Mouse (Mus musculus) brown adipose tissue, adult 24 weeks (tissue): Measurements from ENCODE around the gene Tnfsf8. TPM values are rescaled to one million over a fixed set of nuclear protein-coding genes. Genes with fewer than 3 reads are reported as not detected.

ENCODE experiments used
- H3K27ac ChIP-seq: fragments of 200-500 bp; replicated peaks from 2 replicates; pipeline ENCODE4 v1.5.1; 2012; ENCODE audit warnings: low read depth, mild to moderate bottlenecking, low read length
- H3K4me1 ChIP-seq: fragments of 200-500 bp; 2 replicates; pipeline ENCODE4 v1.6.1; 2012; ENCODE audit warnings: low read length, mixed read lengths; ENCODE audit not compliant: control insufficient read depth, insufficient read depth, insufficient read length
- H3K4me3 ChIP-seq: fragments of 200-500 bp; 2 replicates; pipeline ENCODE4 v1.5.1; 2012; ENCODE audit warnings: low read depth, mild to moderate bottlenecking, low read length, moderate library complexity; ENCODE audit not compliant: insufficient read depth
- polyA plus RNA-seq: library from polyadenylated mRNA; stranded (reverse); fragments of >200 nt; gene quantifications from 2 replicates; pipeline ENCODE4 v1.2.4, GENCODE M21; 2012; ENCODE audit not compliant: missing spikeins, insufficient read depth, insufficient read length

Gene Tnfsf8
- polyA plus RNA-seq, 1 experiment, result not detected

DNA sequence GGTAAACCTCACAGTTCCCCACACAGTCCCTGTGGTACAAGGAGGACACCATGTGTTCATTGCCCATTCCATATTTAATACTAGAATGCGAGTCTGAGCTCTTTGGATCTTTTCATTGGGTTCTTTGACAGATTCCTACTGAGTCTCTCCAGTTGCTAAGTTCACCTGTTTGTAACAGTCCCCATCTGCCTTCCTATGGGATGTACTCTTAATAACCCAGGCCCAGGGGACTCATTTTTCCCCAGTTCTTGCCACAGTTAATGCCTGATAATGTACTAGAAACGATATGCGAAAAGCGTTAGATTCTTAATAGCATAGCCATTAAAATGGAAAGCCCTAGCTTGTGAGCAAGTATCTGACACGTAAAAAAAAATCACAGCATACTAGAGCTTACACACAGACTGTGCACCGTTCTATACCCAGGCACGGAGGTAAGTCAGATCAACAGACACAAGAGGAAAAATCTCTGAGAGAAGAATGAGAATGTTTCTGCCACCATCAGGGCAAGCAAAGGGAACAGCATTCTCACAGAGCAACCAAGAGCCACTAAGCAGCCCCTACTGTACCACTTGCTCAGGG is 2.4 kb downstream of the Tnfsf8 start:
- no peak overlapping the region for H3K27ac ChIP-seq
- peaks cover 10% of the 10 kb centered on the region; the same call in 1 of the 2 replicates for H3K4me1 ChIP-seq
- no peak overlapping the region for H3K4me3 ChIP-seq

DNA sequence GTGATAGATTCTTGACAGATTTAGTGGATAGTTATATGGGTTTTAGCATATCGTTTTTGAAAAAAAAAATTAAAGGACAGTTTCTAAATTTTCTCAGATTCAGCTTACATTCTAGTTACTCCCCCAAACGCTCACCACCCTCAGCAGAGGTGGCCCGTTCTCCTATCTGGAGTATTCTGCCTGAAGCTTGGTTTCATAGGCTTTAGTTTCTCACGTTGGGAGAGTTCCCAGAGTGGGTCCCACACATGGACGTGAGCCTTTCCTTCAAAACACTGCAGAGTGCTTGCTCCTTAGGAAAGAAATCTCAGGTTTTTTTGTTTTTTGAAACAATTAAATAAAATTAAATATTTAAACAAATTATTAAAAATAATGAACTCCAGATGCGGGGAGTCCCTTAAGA is 4.4 kb downstream of the Tnfsf8 start:
- H3K4me3 ChIP-seq, result no peak overlapping the region
- H3K27ac ChIP-seq, result no peak overlapping the region
- H3K4me1 ChIP-seq, result 0 out of 2 replicates have a peak, but pooled peaks cover 1% of the 10 kb centered on the region

DNA sequence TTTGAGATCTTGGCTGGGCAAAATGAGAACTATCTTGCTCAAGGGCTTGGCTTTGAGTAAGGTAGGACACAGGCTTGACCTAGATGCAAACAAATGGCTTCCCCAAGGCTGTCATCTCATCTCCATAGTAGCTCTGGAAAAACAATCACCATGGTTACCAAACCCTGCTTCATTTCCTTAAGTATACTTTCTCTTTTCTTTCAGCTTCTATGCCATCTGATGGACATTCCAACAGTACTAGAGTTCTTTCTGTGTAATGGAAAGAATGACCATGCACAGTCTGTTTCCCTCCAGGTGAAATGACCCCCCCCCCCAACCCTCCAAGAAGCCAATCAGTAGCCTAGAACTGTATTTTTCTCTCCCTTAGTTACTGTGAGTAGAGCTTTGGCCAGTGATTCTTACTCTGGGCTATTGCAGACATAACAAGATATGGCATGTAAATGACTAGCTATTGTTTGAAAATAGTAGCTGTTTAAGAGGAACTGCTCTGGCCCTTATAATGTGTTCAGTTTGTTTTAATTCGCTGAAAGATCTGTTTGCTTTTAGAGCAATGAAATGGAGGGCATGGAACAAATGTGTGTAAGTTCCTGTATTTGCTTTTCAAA is 7.3 kb downstream of the Tnfsf8 start:
- Histone ChIP-seq H3K4me3 (no peak overlapping the region), H3K27ac (no peak overlapping the region), H3K4me1 (no peaks in the 10 kb centered on the region)

DNA sequence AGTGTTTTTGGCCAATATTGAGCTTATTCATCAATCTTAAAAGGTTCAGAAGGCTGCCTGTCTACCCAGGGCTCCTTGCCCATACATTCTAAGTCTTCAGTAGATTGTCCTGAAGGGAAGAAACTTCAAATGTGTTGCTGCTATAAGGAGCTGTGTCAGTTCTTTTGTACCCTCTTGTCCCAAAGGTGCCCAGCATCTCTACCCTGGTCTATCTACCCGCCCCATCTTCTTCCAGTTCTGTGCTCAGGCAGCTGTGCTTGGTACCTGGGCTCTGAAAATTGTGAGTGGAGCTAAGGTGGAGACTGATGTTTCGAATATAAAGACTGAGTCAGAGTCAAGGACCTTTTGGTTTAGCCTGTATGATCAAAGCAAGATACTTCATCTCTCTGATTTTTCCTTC is 11.1 kb downstream of the Tnfsf8 start:
- H3K4me3 ChIP-seq, result no peak overlapping the region
- no peak overlapping the region for H3K27ac ChIP-seq
- H3K4me1 ChIP-seq, result no peaks in the 10 kb centered on the region

DNA sequence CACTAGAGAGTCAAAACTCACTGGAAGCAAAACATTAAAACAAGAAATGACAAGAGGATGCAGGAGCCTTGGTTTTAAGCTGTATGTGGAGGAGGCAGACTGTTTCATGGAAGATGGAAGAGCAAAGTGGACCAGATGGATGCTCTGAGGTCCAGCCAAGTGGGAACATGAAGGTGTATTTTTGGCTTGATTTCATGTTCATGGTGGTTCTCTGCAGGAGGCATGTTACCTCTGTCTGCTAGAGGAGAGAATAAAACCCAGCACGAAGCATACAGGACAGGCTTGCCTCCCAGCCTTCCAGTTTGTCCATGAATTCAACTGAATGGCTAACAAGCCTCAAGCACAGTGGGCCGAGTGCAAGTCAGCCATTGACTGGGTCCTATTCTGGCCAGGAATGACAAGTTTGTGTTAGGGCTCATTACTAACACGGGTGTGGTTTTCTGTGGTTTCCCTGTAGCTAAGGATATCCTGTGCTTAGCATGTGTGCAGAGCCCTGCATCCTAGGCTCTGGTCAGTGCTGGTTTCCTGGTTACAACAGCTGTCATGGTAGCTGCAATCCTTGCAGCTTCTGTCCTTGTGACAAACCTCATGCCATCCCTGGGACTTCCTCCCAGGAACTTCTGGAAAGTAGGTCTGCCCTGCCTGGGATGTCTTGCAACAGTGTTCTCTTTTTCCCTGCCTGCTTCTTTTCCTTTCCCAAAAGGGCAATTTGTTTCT is 14.1 kb downstream of the Tnfsf8 start:
- Histone ChIP-seq H3K4me1 (no peaks in the 10 kb centered on the region), H3K4me3 (no peak overlapping the region), H3K27ac (no peak overlapping the region)

DNA sequence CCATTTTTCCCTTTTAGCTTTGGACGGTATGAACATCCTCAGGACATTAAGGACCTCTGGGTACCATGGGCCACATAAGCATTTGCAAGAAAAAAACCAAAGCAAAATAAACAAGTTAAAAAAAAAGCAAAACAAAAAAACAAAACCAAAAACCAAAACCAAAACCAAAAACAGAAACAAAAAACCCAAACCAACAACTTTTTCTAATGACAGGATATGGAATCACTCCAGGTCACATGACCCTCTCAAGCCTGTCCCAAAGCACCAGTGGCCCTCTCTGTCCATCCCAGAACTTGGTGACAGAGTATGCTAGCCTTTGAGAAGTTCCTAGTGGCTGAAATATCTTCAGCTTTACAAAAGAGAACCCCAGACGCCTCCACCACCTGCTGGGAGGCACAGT is 15.4 kb downstream of the Tnfsf8 start:
- no peak overlapping the region for H3K27ac ChIP-seq
- H3K4me1 ChIP-seq, result no peaks in the 10 kb centered on the region
- no peak overlapping the region for H3K4me3 ChIP-seq

DNA sequence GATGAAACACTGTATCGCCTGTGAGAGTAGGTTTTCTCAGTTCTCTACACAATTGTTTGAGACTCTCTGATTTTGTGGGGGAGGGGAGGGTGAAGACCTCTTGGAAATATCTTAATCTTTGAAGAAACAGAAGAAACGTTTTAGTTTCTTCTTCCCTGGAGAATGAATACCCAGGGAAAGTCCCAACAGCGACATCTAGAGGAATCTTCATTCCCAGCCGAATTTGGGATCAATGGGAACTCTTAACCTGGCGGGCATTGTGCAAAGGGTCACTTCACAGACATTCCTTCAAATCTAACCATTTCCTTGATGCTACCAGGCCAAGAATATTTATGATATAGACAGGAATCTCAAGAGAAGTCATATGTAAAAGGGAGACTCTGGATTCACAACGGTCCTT is 17.2 kb downstream of the Tnfsf8 start:
- Histone ChIP-seq H3K4me3 (no peak overlapping the region), H3K4me1 (no peaks in the 10 kb centered on the region), H3K27ac (no peak overlapping the region)

DNA sequence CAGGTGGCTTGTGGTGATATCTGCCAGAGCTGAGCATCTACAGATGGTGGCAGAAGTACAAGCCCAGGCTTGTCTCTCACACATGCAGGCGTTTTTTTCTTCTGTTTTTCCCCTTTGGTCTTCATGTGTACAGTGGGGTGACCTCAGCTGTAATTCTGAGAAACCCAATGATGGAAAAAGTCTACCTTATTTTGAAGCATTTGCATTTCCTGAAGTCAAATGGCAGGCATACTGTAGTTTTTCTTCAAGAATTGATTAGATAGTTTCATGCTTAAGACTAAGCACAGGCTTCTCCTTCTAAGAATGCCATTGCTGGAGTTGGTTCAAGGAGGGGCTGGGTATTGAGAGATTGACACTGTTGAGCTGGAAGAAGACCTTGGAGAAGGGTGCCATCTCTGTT is 18.9 kb downstream of the Tnfsf8 start:
- Histone ChIP-seq H3K27ac (no peak overlapping the region), H3K4me1 (no peaks in the 10 kb centered on the region), H3K4me3 (no peak overlapping the region)

DNA sequence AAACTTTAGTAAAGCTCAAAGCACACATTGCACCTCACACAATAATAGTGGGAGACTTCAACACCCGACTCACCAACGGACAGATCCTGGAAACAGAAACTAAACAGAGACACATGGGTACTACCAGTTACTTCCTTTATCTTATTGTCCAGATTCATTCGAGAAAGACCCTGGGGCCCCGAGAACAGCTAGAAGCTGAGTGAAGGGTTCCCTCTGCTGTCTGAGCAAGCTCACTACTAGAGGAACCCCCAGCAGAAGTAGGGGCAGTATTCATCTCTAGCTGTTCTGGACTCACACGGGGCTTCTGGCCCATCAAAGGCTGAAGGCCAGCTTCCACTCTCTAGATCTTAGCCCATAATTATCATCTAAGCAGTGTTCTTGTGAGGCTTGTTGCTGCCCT is 20.7 kb downstream of the Tnfsf8 start:
- no peak overlapping the region for H3K4me3 ChIP-seq
- H3K27ac ChIP-seq, result no peak overlapping the region
- no peaks in the 10 kb centered on the region for H3K4me1 ChIP-seq

DNA sequence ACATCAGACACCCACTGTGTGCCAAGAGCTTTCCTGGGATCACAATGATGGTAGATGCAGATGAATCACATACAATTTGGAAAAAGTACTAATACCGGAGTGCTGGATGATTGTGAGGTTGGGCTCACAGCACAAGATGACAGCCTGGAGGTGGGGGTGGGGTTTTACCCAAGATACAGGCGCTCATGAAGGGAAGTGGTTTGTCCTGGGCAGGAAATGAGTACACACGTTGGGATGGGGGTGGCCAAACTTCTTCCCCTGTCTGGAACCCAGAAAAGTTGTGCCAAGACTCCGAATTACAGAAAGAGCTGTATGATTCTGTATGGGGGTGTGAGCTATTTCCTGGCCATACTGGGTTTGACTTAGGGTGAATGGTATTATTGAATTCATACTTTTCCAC is 38.0 kb downstream of the Tnfsf8 start:
- Histone ChIP-seq H3K4me3 (no peak overlapping the region), H3K4me1 (no peaks in the 10 kb centered on the region), H3K27ac (no peak overlapping the region)

DNA sequence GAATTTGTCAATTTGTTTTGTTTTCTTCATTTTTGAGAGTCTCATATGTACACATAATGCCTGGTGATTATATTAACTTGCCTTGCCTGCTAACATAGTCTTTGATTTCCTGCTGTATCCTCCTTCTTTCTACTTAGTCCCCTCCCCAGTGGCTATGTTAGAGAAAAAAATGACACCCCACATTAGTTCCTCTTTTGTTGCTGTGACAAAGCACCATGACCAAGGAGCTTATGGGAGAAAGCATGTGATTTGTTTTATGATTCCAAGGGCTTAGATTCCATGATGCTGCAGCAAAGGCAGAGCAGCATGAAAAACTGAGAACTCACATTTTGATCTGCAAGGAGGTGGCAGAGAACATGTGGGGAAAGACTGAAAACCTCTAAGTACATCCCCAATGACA is 43.6 kb downstream of the Tnfsf8 start:
- Histone ChIP-seq H3K4me1 (no peaks in the 10 kb centered on the region), H3K27ac (no peak overlapping the region), H3K4me3 (no peak overlapping the region)

DNA sequence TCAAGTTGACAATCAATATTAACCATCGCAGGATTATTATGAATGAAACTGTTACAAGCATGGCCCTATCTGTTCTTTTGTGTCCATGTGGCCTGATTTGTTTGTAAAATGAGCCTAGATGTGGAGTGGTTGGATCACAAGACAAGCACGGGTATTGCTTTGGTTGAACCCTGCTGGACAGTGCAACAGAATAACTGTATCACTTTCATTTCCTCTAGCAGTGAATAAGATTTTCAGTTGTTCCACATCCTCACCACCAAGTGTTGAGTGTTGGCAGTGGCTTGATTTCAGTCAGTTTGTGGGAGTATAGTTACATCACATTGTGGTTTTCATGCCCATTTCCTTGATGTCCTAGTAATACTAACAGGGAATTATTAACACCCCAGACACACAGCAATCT is 45.5 kb downstream of the Tnfsf8 start:
- Histone ChIP-seq H3K4me3 (no peak overlapping the region), H3K27ac (no peak overlapping the region), H3K4me1 (no peaks in the 10 kb centered on the region)

DNA sequence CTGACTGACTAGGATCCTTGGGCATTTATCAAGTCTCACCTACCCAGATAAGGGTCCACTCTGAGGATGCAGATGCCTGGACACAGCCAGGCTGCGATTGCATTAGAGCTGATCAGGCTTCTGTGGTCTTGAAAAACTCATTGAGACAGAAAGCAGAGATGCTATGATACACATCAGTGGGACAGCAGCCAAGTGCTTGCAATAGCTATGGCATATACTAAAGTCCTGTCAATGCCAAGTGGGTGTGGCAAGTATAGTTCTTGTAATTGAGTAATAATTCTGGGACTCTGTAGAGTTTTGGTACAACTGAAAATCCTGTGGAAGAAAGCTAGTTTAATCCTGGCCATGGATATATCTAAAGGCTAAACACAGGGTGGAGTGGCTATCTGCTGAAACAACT is 63.1 kb downstream of the Tnfsf8 start:
- no peaks in the 10 kb centered on the region for H3K4me1 ChIP-seq
- no peak overlapping the region for H3K27ac ChIP-seq
- no peak overlapping the region for H3K4me3 ChIP-seq

DNA sequence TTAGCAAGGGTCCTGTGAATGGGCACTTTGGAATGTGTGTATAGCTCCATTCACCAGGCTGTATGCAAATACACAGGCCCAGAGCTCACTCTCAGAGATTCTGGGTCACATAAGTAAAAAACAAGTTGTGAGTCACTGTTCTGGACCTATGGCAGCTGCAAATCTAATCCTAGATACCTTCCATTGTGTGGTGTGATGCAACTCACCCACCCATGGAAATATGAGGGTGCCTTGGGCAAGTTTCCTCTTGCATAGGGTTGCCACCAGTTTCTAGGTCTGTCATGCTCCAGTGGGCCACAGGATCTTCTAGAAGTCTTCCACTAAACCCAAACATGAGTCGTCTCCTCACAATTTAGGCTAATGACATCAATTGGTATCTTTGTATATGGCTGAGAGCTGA is 64.6 kb downstream of the Tnfsf8 start:
- H3K27ac ChIP-seq, result no peak overlapping the region
- no peaks in the 10 kb centered on the region for H3K4me1 ChIP-seq
- no peak overlapping the region for H3K4me3 ChIP-seq

DNA sequence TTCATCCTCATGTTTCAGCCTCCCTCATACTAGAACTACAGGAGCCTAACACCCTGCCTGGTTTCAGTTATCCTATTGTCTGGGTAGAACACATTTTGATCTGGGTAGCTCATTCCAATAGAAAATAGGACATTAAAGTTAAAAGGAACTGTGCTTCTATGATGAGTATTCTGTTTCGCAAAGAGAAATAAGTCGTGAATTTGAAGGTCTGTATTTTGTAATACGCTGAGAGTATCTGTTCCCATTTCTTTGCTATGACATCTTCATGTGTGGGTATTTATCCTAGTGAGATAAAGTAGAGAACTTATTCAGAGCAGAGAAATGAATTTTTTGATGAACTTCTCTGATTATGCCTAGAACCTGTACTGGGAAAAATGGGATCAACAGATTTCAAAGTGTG is 68.8 kb downstream of the Tnfsf8 start:
- H3K4me1 ChIP-seq, result no peaks in the 10 kb centered on the region

DNA sequence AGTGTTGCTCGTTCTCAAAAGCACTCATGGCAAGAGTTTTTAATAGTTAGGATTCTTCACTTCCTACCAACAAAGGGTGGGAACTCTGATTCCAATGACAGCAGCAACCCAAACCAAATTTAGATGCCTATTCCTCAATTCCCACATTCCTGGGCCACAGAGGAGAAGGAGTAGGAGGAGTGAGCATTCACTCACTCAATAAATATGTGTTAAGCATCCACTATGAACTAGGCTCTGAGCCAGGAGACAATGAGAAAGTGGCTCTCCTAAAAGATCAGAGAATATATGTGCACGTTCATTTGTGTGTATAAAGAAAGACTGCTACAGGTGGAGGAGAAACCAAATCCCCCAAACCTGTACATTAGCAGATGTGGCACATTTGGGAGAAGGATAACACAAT is 75.7 kb downstream of the Tnfsf8 start:
- no peaks in the 10 kb centered on the region for H3K4me1 ChIP-seq
- H3K27ac ChIP-seq, result no peak overlapping the region
- H3K4me3 ChIP-seq, result no peak overlapping the region

More for the DNA sequence above, 68.8 kb downstream of the Tnfsf8 start:
- Histone ChIP-seq H3K27ac (no peak overlapping the region), H3K4me3 (no peak overlapping the region)
